Mouse (Mus musculus): ENCODE measurements around the gene Rnf186.

GRCm38 (mm10) chr4:139013281-139013680, 46.4 kb downstream of the Rnf186 start:
- TF ChIP-seq POLR2A (IDR thresholded peaks at IDR 0.05; ENCODE audit: borderline replicate concordance, low read depth, low read length) (no peak), CTCF (IDR thresholded peaks at IDR 0.05; ENCODE audit: low read depth, low read length) (no peak)
